Mouse (Mus musculus) erythroblast, embryonic 14.5 days (primary cell): ENCODE results near the gene Zfp512b.

Experiments
- GATA1 ChIP-seq: IDR thresholded peaks from 2 replicates; pipeline ENCODE4 v1.6.1; 2012; ENCODE audit warnings: low read length, inconsistent platforms, mixed read lengths
- TAL1 ChIP-seq: IDR thresholded peaks from 3 replicates; pipeline ENCODE4 v1.6.1; 2012; ENCODE audit warnings: low read length, inconsistent platforms, mixed read lengths

DNA sequence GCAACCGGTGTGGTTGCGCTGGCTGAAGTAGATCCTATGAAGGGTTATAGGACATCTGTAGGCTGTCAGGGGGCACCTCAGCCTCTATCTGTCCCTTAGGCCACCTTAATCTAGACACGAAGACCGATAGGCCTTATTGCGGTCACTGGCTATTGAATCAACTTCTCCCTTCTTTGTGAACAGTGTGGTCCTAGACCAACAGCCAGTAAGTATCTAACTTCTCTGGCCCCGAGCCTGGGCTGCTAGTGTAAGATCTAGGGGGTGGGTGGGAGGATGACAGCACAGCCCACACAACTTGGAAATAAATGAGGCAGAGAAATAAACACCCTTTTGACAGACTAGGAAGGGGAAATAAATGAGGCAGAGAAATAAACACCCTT lies 429 bp upstream of the Zfp512b start:
- TF ChIP-seq TAL1 (no peak), GATA1 (no peak)
